Mouse (Mus musculus): Measurements from ENCODE around the gene Gm5624. TPM values are rescaled to one million over a fixed set of nuclear protein-coding genes. Genes with fewer than 3 reads are reported as not detected.
"Not testable (repeated sequence)": the region's sequence is repeated elsewhere in the genome, so short reads cannot be mapped to it uniquely, and the experiment has no call there.

The Gm5624 gene
- total RNA-seq (2021) = not detected

GRCm38 (mm10) chr14:44627737-44628136, at the start of gene Gm5624:
Gene Gm5624, minus strand, starts transcription at chr14:44627938.
- intact Hi-C loops (cut with DNase I); DNase-seq: not testable (repeated sequence)

DNA sequence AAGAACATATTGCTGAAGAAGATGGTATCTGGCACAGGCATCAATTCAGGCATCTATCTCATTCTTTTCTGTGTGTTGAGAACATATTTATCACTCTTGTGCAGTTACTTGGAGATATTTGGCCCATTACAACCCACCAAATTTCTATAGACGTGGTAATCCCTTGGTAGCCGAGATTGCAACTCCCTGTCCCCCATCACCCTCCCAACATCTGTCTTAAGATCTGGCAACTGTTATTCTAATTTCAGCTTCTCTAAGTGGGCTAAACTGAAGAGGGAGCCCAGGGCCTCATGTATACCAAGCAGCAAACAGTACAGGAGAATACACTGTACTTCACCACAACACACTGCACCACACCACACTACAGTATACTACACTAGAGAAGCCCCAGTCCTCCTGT, 36.0 kb downstream of the Gm5624 start:
- DNase-seq; intact Hi-C loops (cut with DNase I): not testable (repeated sequence)

GRCm38 (mm10) chr14:44582853-44583252, 44.9 kb downstream of the Gm5624 start, which contains the start of gene Gm8247:
Gene Gm8247, plus strand, starts transcription at chr14:44583153.
- intact Hi-C loops (cut with DNase I); DNase-seq: not testable (repeated sequence)

DNA sequence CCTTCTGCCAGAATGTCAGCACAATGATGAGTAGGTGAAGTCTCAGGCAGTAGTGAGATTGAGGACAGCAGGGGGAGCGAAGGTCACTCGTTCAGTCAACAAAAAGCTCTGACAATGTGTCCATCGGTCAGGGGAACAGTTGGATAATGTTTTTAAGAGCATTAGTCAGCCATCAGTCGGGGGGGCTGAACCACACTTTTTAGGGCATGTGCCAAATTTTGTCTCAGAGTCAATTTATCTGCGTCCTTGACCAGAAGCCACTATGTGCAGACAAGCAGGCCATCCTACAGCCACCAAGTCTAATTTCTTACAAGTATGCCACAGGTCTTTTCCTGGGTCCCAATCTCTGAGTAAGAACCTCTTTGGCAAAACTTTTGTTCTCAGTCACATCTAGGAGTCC, 79.8 kb downstream of the Gm5624 start:
- intact Hi-C loops (cut with DNase I); DNase-seq: not testable (repeated sequence)

DNA sequence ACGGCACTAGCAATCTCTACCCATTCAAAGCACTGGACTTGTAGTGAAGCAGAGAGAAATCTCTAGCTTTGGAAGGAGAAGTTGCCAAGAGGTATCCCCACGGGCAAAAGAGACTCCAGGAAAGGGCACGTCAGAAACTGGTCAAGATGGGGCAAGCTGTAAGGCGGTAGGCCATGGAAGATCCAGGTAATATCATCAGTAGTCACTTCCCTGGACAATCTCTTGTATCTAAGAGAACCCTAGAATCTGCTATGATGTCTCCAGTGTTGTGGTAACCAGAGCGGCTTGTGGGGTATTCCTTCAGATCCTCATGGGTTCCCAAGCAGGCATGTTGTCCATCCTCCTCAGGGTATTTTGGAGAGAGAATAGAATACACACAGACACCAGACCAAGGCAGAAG, 109.8 kb downstream of the Gm5624 start, which contains the start of gene Gm17093:
Gene Gm17093, plus strand, starts transcription at position 301 of the 400 bp plus-strand sequence.
- DNase-seq; intact Hi-C loops (cut with DNase I): not testable (repeated sequence)

Other genes with a start within 250 kb of the Gm5624 start
- not detected for gene Gm3371, start 217.2 kb downstream of the Gm5624 start, total RNA-seq (2021)
- gene Gm8232, start 194.3 kb downstream of the Gm5624 start, total RNA-seq (2021) = not detected
- gene BC061237, start 135.5 kb downstream of the Gm5624 start, total RNA-seq (2021) = not detected
- not detected for gene Gm17093, start 109.7 kb downstream of the Gm5624 start, total RNA-seq (2021)
- not detected for gene Gm8247, start 44.8 kb downstream of the Gm5624 start, total RNA-seq (2021)
- not detected for gene Gm8257, start 78.5 kb upstream of the Gm5624 start, total RNA-seq (2021)
- not detected for gene Gm8267, start 122.4 kb upstream of the Gm5624 start, total RNA-seq (2021)
- gene Ptgdr, start 231.4 kb upstream of the Gm5624 start, total RNA-seq (2021) = 1 to 10 TPM in 1 of 2 experiments, under 1 TPM in 1; 0.74 to 1.4 TPM